11 mouse cellular contexts compared by ENCODE assay signal in genomic region chr19:4098426-4098825, GRCm38 (mm10). TPM values are rescaled to one million over a fixed set of nuclear protein-coding genes. Genes with fewer than 3 reads are reported as not detected.
DNase-seq lines count a peak whose midpoint lies in the region; ATAC-seq lines count a peak whose summit lies in the region.
"Had no signal": no experiment of that assay in that cellular context is flagged by ENCODE, and none has a peak within 500 bp of the region (broad histone marks: within the 10 kb centered on the region; RNA-seq: fewer than 3 reads in every experiment).

No protein-coding gene starts in this region.

- no peaks in the 10 kb centered on the region for H3K36me3 ChIP-seq in liver, embryonic 11.5 days (ENCODE audit: control insufficient read depth, insufficient read depth, low read length)
- H3K36me3 ChIP-seq: embryonic facial prominence, embryonic 12.5 days had no signal

- H3K27me3 ChIP-seq in liver, embryonic 11.5 days (replicated peaks; ENCODE audit: control insufficient read depth, insufficient read depth, low read length), result peaks cover 22% of the 10 kb centered on the region

- no peaks in the 10 kb centered on the region for H3K9me3 ChIP-seq in liver, embryonic 11.5 days (ENCODE audit: control insufficient read depth, low read length)
- H3K9me3 ChIP-seq: embryonic facial prominence, embryonic 12.5 days had no signal

- peak overlapping the region; percentile 58 for H3K4me3 ChIP-seq in liver, embryonic 11.5 days (ENCODE audit: low read depth, low read length)

- no peak overlapping the region for H3K27ac ChIP-seq in liver, embryonic 11.5 days (ENCODE audit: low read depth, low read length)
- H3K27ac ChIP-seq: embryonic facial prominence, embryonic 12.5 days had no signal

- WGBS in liver, embryonic 11.5 days, result 87% methylated on average over 13 of the region's 13 CpGs

- ATAC-seq in liver, embryonic 11.5 days (replicated peaks; ENCODE audit: low FRiP score), result no peak

- DNase-seq in heart, adult 18-20 months, result peak; percentile 12 to 29
- DNase-seq in heart, postnatal 25 days (ENCODE audit: low spot score), result no peak
- DNase-seq in testis, postnatal 10 days (ENCODE audit: low spot score), result peak; percentile 45
- DNase-seq in testis, postnatal 14 days (ENCODE audit: low spot score), result no peak
- DNase-seq in liver, embryonic 11.5 days (ENCODE audit: low spot score), result no peak
- DNase-seq in embryo, embryonic 10.5 days (ENCODE audit: low spot score), result no peak
- DNase-seq in right cerebral cortex, postnatal 14 days, result no peak

- H3K4me2 ChIP-seq in liver, embryonic 11.5 days, result peak overlapping the region; percentile 93

- H3K4me1 ChIP-seq in liver, embryonic 11.5 days (replicated peaks; ENCODE audit: control insufficient read depth, insufficient read depth, low read length), result peaks cover 31% of the 10 kb centered on the region

- no peak overlapping the region for H3K9ac ChIP-seq in liver, embryonic 11.5 days (ENCODE audit: low read depth, low read length)

- intact Hi-C loops in heart, postnatal 25 days (cut with DNase I), result loop anchor here (2.0 kb wide), 1 partner anchor 130 kb away; no protein-coding TSS in a partner anchor

RNA-seq across cellular contexts. Expression of gene Pitpnm1, which starts 1.4 kb away (rescaled TPM):
- total RNA-seq in heart, adult 18-20 months (2021), result 10 to 100 TPM; 16.1 to 21.2 TPM
- total RNA-seq in heart, postnatal 25 days (2021), result 10 to 100 TPM; 20.8 to 22.1 TPM
- polyA plus RNA-seq in liver, embryonic 11.5 days (2014; fragmentation: Nextera tagmentation; extraction: Ambion mirVana), result 7.2 and 8.0 TPM in 2 replicates

RNA-seq across cellular contexts. Expression of gene Cdk2ap2, which starts 1.4 kb away (rescaled TPM):
- total RNA-seq in heart, adult 18-20 months (2021), result 10 to 100 TPM; 34.5 to 37.8 TPM
- 10 to 100 TPM; 36.6 to 45.1 TPM for total RNA-seq in heart, postnatal 25 days (2021)
- polyA plus RNA-seq in liver, embryonic 11.5 days (2014; fragmentation: Nextera tagmentation; extraction: Ambion mirVana), result 121 and 135 TPM in 2 replicates

RNA-seq across cellular contexts. Expression of gene Cabp2, which starts 17.0 kb away (rescaled TPM):
- not detected for total RNA-seq in heart, adult 18-20 months (2021)
- total RNA-seq in heart, postnatal 25 days (2021), result not detected
- 0.51 and 0.52 TPM in 2 replicates for polyA plus RNA-seq in liver, embryonic 11.5 days (2014; fragmentation: Nextera tagmentation; extraction: Ambion mirVana)
- total RNA-seq: heart, postnatal 10 days; layer of hippocampus, postnatal 14 days had no signal
- polyA plus RNA-seq: neural tube, embryonic 11.5 days had no signal

RNA-seq across cellular contexts. Expression of gene Aip, which starts 27.2 kb away (rescaled TPM):
- total RNA-seq in heart, adult 18-20 months (2021), result 10 to 100 TPM; 62.1 to 63.2 TPM
- 10 to 100 TPM; 54.2 to 56.8 TPM for total RNA-seq in heart, postnatal 25 days (2021)
- polyA plus RNA-seq in liver, embryonic 11.5 days (2014; fragmentation: Nextera tagmentation; extraction: Ambion mirVana), result 56.2 and 61.8 TPM in 2 replicates

RNA-seq across cellular contexts. Expression of gene Gstp3, which starts 39.1 kb away (rescaled TPM):
- total RNA-seq in heart, adult 18-20 months (2021), result not detected
- total RNA-seq in heart, postnatal 25 days (2021), result not detected
- 14.6 and 16.7 TPM in 2 replicates for polyA plus RNA-seq in liver, embryonic 11.5 days (2014; fragmentation: Nextera tagmentation; extraction: Ambion mirVana)
- total RNA-seq: heart, postnatal 10 days; layer of hippocampus, postnatal 14 days had no signal
- polyA plus RNA-seq: embryonic facial prominence, embryonic 12.5 days; neural tube, embryonic 11.5 days had no signal

Comparison
In these comparisons a context has a peak if more than half of its experiments do, and no peak if none do; other contexts are left out.
1. DNase-seq: peak in heart, adult 18-20 months (2 of 2) and testis, postnatal 10 days (single experiment); none in heart, postnatal 25 days (single experiment), testis, postnatal 14 days (single experiment), liver, embryonic 11.5 days (single experiment), embryo, embryonic 10.5 days (single experiment) and right cerebral cortex, postnatal 14 days (single experiment).